Mouse (Mus musculus): ENCODE measurements around the gene Parvg. TPM values are rescaled to one million over a fixed set of nuclear protein-coding genes. Genes with fewer than 3 reads are reported as not detected.

Gene Parvg
- polyA plus RNA-seq, 1 experiment from 2014 or later, result 21.6 TPM

DNA sequence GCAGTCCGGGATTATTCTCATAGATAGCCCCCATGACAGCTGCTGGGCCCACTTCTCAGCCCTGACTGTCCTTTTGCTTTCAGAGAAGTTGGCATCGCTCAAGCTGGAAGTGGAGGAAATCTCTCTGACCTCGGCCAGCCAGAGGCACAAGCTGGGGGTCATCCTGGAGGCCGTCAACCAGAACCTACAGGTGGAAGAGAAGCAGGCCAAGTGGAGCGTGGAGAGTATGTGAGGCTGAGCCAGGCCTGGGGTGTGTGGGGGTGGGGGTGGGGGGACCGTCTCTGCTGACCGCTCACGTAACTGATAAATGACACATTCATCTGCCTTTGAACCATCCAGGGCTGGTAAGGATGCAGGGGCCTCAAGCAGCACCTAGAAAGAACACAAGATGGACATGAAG, 6.1 kb downstream of the Parvg start:
- H3K4me3 ChIP-seq (ENCODE audit: low read length), result no peak overlapping the region
- peaks cover 3% of the 10 kb centered on the region; the same call in 1 of the 2 replicates for H3K27me3 ChIP-seq (ENCODE audit: control insufficient read depth, insufficient read depth, low read length)
- H3K9ac ChIP-seq (ENCODE audit: low read length), result no peak overlapping the region
- ATAC-seq (replicated peaks; ENCODE audit: extremely low read depth, insufficient read depth, low FRiP score), result no peak
- WGBS, result 80% methylated on average over 8 of the region's 8 CpGs
- H3K4me2 ChIP-seq (ENCODE audit: low read depth, low read length), result no peak overlapping the region
- no peaks in the 10 kb centered on the region for H3K9me3 ChIP-seq (replicated peaks; ENCODE audit: control insufficient read depth, low read length)
- H3K27ac ChIP-seq (ENCODE audit: low read length), result no peak overlapping the region
- H3K4me1 ChIP-seq (ENCODE audit: control insufficient read depth, insufficient read depth, low read length), result 0 out of 2 replicates have a peak, but pooled peaks cover 5% of the 10 kb centered on the region
- no peaks in the 10 kb centered on the region for H3K36me3 ChIP-seq (ENCODE audit: control insufficient read depth, insufficient read depth)

- no peak overlapping the region for H3K4me3 ChIP-seq (ENCODE audit: low read length)
- no peak overlapping the region for H3K9ac ChIP-seq (ENCODE audit: low read length)
- WGBS, result 66% methylated on average over 4 of the region's 4 CpGs
- H3K27ac ChIP-seq (ENCODE audit: low read length), result no peak overlapping the region
- no peaks in the 10 kb centered on the region for H3K36me3 ChIP-seq (ENCODE audit: control insufficient read depth, insufficient read depth)
- H3K4me2 ChIP-seq (ENCODE audit: low read depth, low read length), result no peak overlapping the region
- 0 out of 2 replicates have a peak, but pooled peaks cover 5% of the 10 kb centered on the region for H3K4me1 ChIP-seq (ENCODE audit: control insufficient read depth, insufficient read depth, low read length)
- no peak for ATAC-seq (replicated peaks; ENCODE audit: extremely low read depth, insufficient read depth, low FRiP score)
- 0 out of 2 replicates have a peak, but pooled peaks cover under 1% of the 10 kb centered on the region for H3K27me3 ChIP-seq (ENCODE audit: control insufficient read depth, insufficient read depth, low read length)
- H3K9me3 ChIP-seq (replicated peaks; ENCODE audit: control insufficient read depth, low read length), result no peaks in the 10 kb centered on the region
Measured at GRCm38 (mm10) chr15:84331066-84331612, 7.3 kb downstream of the Parvg start.

- no peak for ATAC-seq (replicated peaks; ENCODE audit: extremely low read depth, insufficient read depth, low FRiP score)
Measured at GRCm38 (mm10) chr15:84336281-84336817, 12.5 kb downstream of the Parvg start.

DNA sequence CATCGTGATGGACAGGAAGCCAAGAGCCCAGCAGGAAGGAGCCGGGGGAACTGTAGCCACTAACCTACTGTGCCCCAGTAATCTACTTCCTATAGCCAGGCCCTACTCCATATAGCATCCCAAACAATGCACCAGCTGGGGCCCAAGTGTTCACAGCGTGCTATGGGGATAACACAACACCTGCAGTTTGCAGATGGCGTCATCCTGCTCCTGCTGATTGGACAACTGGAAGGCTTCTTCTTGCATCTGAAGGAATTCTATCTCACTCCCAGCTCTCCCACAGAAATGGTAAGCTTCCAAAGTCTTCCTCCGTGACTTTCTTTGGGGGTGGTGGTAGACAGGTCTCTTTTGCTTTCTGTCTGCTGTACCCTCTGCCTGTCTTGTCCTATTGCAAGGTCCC, 13.8 kb downstream of the Parvg start:
- H3K36me3 ChIP-seq (ENCODE audit: control insufficient read depth, insufficient read depth), result no peaks in the 10 kb centered on the region
- no peaks in the 10 kb centered on the region for H3K9me3 ChIP-seq (replicated peaks; ENCODE audit: control insufficient read depth, low read length)
- no peak overlapping the region for H3K4me2 ChIP-seq (ENCODE audit: low read depth, low read length)
- 74% methylated on average over 5 of the region's 5 CpGs for WGBS
- H3K4me1 ChIP-seq (ENCODE audit: control insufficient read depth, insufficient read depth, low read length), result no peaks in the 10 kb centered on the region
- no peak overlapping the region for H3K27ac ChIP-seq (ENCODE audit: low read length)
- no peak for ATAC-seq (replicated peaks; ENCODE audit: extremely low read depth, insufficient read depth, low FRiP score)
- H3K9ac ChIP-seq (ENCODE audit: low read length), result no peak overlapping the region
- H3K27me3 ChIP-seq (ENCODE audit: control insufficient read depth, insufficient read depth, low read length), result no peaks in the 10 kb centered on the region
- H3K4me3 ChIP-seq (ENCODE audit: low read length), result no peak overlapping the region

More at GRCm38 (mm10) chr15:84336281-84336817, 12.5 kb downstream of the Parvg start:
- Histone ChIP-seq H3K36me3 (ENCODE audit: control insufficient read depth, insufficient read depth) (no peaks in the 10 kb centered on the region), H3K9ac (ENCODE audit: low read length) (no peak overlapping the region), H3K27ac (ENCODE audit: low read length) (no peak overlapping the region), H3K4me2 (ENCODE audit: low read depth, low read length) (no peak overlapping the region), H3K9me3 (replicated peaks; ENCODE audit: control insufficient read depth, low read length) (no peaks in the 10 kb centered on the region), H3K27me3 (ENCODE audit: control insufficient read depth, insufficient read depth, low read length) (no peaks in the 10 kb centered on the region), H3K4me1 (ENCODE audit: control insufficient read depth, insufficient read depth, low read length) (no peaks in the 10 kb centered on the region), H3K4me3 (ENCODE audit: low read length) (no peak overlapping the region)
- WGBS, result 54% methylated on average over 12 of the region's 12 CpGs

DNA sequence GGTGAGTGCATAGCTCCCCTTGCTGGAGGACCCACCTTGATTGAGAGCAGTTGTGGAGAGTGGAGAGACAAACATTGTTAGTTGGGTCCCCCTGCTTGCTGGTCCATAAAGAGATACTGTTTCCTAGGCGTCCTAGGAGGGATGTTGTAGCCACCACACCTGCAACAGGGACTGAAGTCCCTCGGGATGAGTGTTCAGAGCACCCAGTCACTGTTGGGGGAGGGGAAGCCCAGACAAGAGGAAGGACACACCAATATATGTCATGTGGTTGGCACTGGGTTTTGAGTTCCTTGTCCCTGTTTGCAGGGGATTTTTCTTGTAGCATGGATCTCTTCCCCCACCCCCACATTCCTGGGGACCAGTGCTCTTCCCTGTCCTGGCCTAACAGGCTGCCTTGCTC, 17.1 kb downstream of the Parvg start:
- no peaks in the 10 kb centered on the region for H3K36me3 ChIP-seq (ENCODE audit: control insufficient read depth, insufficient read depth)
- 50% methylated on average over 2 of the region's 2 CpGs for WGBS
- no peak overlapping the region for H3K4me3 ChIP-seq (ENCODE audit: low read length)
- no peak for ATAC-seq (replicated peaks; ENCODE audit: extremely low read depth, insufficient read depth, low FRiP score)
- H3K4me1 ChIP-seq (ENCODE audit: control insufficient read depth, insufficient read depth, low read length), result no peaks in the 10 kb centered on the region
- no peaks in the 10 kb centered on the region for H3K9me3 ChIP-seq (replicated peaks; ENCODE audit: control insufficient read depth, low read length)
- H3K27ac ChIP-seq (ENCODE audit: low read length), result no peak overlapping the region
- H3K27me3 ChIP-seq (ENCODE audit: control insufficient read depth, insufficient read depth, low read length), result no peaks in the 10 kb centered on the region
- H3K4me2 ChIP-seq (ENCODE audit: low read depth, low read length), result no peak overlapping the region
- no peak overlapping the region for H3K9ac ChIP-seq (ENCODE audit: low read length)

GRCm38 (mm10) chr15:84348769-84349168, 24.9 kb downstream of the Parvg start:
- no peaks in the 10 kb centered on the region for H3K27me3 ChIP-seq (ENCODE audit: control insufficient read depth, insufficient read depth, low read length)
- no peak for ATAC-seq (replicated peaks; ENCODE audit: extremely low read depth, insufficient read depth, low FRiP score)
- 89% methylated on average over 4 of the region's 4 CpGs for WGBS

DNA sequence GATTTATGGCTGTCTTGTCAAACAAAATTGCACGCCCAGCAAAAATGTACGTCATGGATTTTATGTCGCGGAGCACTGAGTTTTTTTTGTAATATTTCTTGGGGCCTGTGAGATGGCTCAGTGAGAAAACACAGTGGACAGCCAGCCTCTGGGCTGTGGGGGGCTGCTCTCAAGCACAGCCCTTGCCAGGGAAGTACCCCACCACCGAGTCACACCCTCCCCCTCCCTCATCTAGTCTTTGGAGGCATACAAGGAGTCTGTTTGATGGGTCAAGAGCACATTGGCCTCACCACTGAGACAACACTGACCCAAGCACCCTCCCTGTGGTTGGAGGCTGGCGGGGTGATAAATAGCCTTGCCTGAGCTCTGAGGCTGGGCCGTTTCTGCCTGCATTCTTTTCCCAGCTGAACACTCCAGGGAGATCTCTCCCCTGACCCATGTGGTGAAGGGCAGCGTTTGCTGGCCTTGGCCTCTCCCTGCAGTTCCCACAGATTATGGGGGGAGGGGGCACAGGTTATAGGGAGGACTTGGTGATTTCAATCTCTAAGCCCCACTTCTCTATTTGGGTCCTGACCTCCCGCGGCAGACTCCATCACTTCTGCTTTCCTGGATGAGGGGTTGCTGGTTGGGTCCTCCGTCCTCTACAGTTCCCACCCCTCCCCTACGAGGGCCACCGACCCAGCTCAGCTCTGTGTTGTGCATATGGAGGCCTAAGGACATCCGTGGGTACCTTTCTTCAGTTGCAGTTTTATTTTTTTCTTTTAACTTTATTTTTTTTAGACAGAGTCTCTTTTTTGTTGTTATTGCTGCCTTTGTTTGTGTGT, 26.3 kb downstream of the Parvg start:
- no peak for ATAC-seq (replicated peaks; ENCODE audit: extremely low read depth, insufficient read depth, low FRiP score)
- H3K4me1 ChIP-seq (ENCODE audit: control insufficient read depth, insufficient read depth, low read length), result no peaks in the 10 kb centered on the region
- H3K4me3 ChIP-seq (ENCODE audit: low read length), result no peak overlapping the region
- no peaks in the 10 kb centered on the region for H3K27me3 ChIP-seq (ENCODE audit: control insufficient read depth, insufficient read depth, low read length)
- H3K4me2 ChIP-seq (ENCODE audit: low read depth, low read length), result no peak overlapping the region
- 48% methylated on average over 14 of the region's 14 CpGs for WGBS
- H3K36me3 ChIP-seq (ENCODE audit: control insufficient read depth, insufficient read depth), result no peaks in the 10 kb centered on the region
- H3K9ac ChIP-seq (ENCODE audit: low read length), result no peak overlapping the region
- no peak overlapping the region for H3K27ac ChIP-seq (ENCODE audit: low read length)
- peaks cover 15% of the 10 kb centered on the region for H3K9me3 ChIP-seq (replicated peaks; ENCODE audit: control insufficient read depth, low read length)

More at GRCm38 (mm10) chr15:84348769-84349168, 24.9 kb downstream of the Parvg start:
- Histone ChIP-seq H3K4me1 (ENCODE audit: control insufficient read depth, insufficient read depth, low read length) (no peaks in the 10 kb centered on the region), H3K9ac (ENCODE audit: low read length) (no peak overlapping the region), H3K4me2 (ENCODE audit: low read depth, low read length) (no peak overlapping the region), H3K36me3 (ENCODE audit: control insufficient read depth, insufficient read depth) (no peaks in the 10 kb centered on the region), H3K27ac (ENCODE audit: low read length) (no peak overlapping the region), H3K4me3 (ENCODE audit: low read length) (no peak overlapping the region), H3K9me3 (replicated peaks; ENCODE audit: control insufficient read depth, low read length) (peaks cover 11% of the 10 kb centered on the region)

GRCm38 (mm10) chr15:84351342-84351741, 27.5 kb downstream of the Parvg start:
- Histone ChIP-seq H3K9ac (ENCODE audit: low read length) (no peak overlapping the region), H3K27me3 (ENCODE audit: control insufficient read depth, insufficient read depth, low read length) (no peaks in the 10 kb centered on the region), H3K4me1 (ENCODE audit: control insufficient read depth, insufficient read depth, low read length) (no peaks in the 10 kb centered on the region), H3K4me2 (ENCODE audit: low read depth, low read length) (no peak overlapping the region), H3K9me3 (replicated peaks; ENCODE audit: control insufficient read depth, low read length) (peaks cover 15% of the 10 kb centered on the region), H3K27ac (ENCODE audit: low read length) (no peak overlapping the region), H3K36me3 (ENCODE audit: control insufficient read depth, insufficient read depth) (no peaks in the 10 kb centered on the region), H3K4me3 (ENCODE audit: low read length) (no peak overlapping the region)
- 81% methylated on average over 7 of the region's 7 CpGs for WGBS
- ATAC-seq (replicated peaks; ENCODE audit: extremely low read depth, insufficient read depth, low FRiP score), result no peak
